Mouse (Mus musculus): ENCODE measurements around the gene Lmntd2. TPM values are rescaled to one million over a fixed set of nuclear protein-coding genes. Genes with fewer than 3 reads are reported as not detected.

The Lmntd2 gene
- polyA plus RNA-seq, 1 experiment from 2014 or later = 0.35 TPM

- no peak for ATAC-seq
- no peak overlapping the region for H3K9ac ChIP-seq (ENCODE audit: low read depth, low read length)
- H3K27me3 ChIP-seq (replicated peaks; ENCODE audit: control insufficient read depth, insufficient read depth, low read length) = no peaks in the 10 kb centered on the region
- H3K4me1 ChIP-seq (ENCODE audit: control insufficient read depth, insufficient read depth, low read depth, low read length) = peaks cover 5% of the 10 kb centered on the region
- H3K4me3 ChIP-seq (ENCODE audit: low read length) = no peak overlapping the region
- 90% methylated on average over 14 of the region's 14 CpGs for WGBS
- H3K27ac ChIP-seq (ENCODE audit: low read depth, low read length) = no peak overlapping the region
- H3K9me3 ChIP-seq (ENCODE audit: control insufficient read depth, low read length) = no peaks in the 10 kb centered on the region
- no peaks in the 10 kb centered on the region for H3K36me3 ChIP-seq (ENCODE audit: control insufficient read depth, insufficient read depth, low read length)
- H3K4me2 ChIP-seq (ENCODE audit: low read length) = no peak overlapping the region
Observed at GRCm38 (mm10) chr7:141210606-141211131, 3.2 kb downstream of the Lmntd2 start.

GRCm38 (mm10) chr7:141210137-141210536 is 3.7 kb downstream of the Lmntd2 start:
- no peak overlapping the region for H3K4me3 ChIP-seq (ENCODE audit: low read length)
- H3K36me3 ChIP-seq (ENCODE audit: control insufficient read depth, insufficient read depth, low read length) = no peaks in the 10 kb centered on the region
- H3K4me2 ChIP-seq (ENCODE audit: low read length) = no peak overlapping the region
- H3K27me3 ChIP-seq (replicated peaks; ENCODE audit: control insufficient read depth, insufficient read depth, low read length) = no peaks in the 10 kb centered on the region
- H3K4me1 ChIP-seq (ENCODE audit: control insufficient read depth, insufficient read depth, low read depth, low read length) = peaks cover 4% of the 10 kb centered on the region
- no peak overlapping the region for H3K9ac ChIP-seq (ENCODE audit: low read depth, low read length)
- H3K27ac ChIP-seq (ENCODE audit: low read depth, low read length) = no peak overlapping the region
- H3K9me3 ChIP-seq (ENCODE audit: control insufficient read depth, low read length) = no peaks in the 10 kb centered on the region
- ATAC-seq = no peak
- WGBS = 85% methylated on average over 12 of the region's 12 CpGs

GRCm38 (mm10) chr7:141209526-141209925 is 4.4 kb downstream of the Lmntd2 start:
- no peak for ATAC-seq

GRCm38 (mm10) chr7:141206182-141206937 is 7.5 kb downstream of the Lmntd2 start:
- Histone ChIP-seq H3K27ac (ENCODE audit: low read depth, low read length) (no peak overlapping the region), H3K9ac (ENCODE audit: low read depth, low read length) (no peak overlapping the region), H3K36me3 (ENCODE audit: control insufficient read depth, insufficient read depth, low read length) (no peaks in the 10 kb centered on the region), H3K9me3 (ENCODE audit: control insufficient read depth, low read length) (no peaks in the 10 kb centered on the region), H3K4me3 (ENCODE audit: low read length) (no peak overlapping the region), H3K4me1 (ENCODE audit: control insufficient read depth, insufficient read depth, low read depth, low read length) (no peaks in the 10 kb centered on the region), H3K4me2 (ENCODE audit: low read length) (no peak overlapping the region), H3K27me3 (replicated peaks; ENCODE audit: control insufficient read depth, insufficient read depth, low read length) (no peaks in the 10 kb centered on the region)
- ATAC-seq = no peak
- WGBS = 95% methylated on average over 18 of the region's 18 CpGs

More at GRCm38 (mm10) chr7:141209526-141209925, 4.4 kb downstream of the Lmntd2 start:
- Histone ChIP-seq H3K4me2 (ENCODE audit: low read length) (no peak overlapping the region), H3K4me3 (ENCODE audit: low read length) (no peak overlapping the region), H3K9me3 (ENCODE audit: control insufficient read depth, low read length) (no peaks in the 10 kb centered on the region), H3K36me3 (ENCODE audit: control insufficient read depth, insufficient read depth, low read length) (no peaks in the 10 kb centered on the region), H3K27me3 (replicated peaks; ENCODE audit: control insufficient read depth, insufficient read depth, low read length) (no peaks in the 10 kb centered on the region), H3K27ac (ENCODE audit: low read depth, low read length) (no peak overlapping the region), H3K9ac (ENCODE audit: low read depth, low read length) (no peak overlapping the region), H3K4me1 (ENCODE audit: control insufficient read depth, insufficient read depth, low read depth, low read length) (no peaks in the 10 kb centered on the region)
- WGBS = 65% methylated on average over 3 of the region's 3 CpGs

- H3K9ac ChIP-seq (ENCODE audit: low read depth, low read length) = no peak overlapping the region
Observed at GRCm38 (mm10) chr7:141205504-141205903, 8.4 kb downstream of the Lmntd2 start.

GRCm38 (mm10) chr7:141204546-141204945 is 9.3 kb downstream of the Lmntd2 start:
- Histone ChIP-seq H3K36me3 (ENCODE audit: control insufficient read depth, insufficient read depth, low read length) (no peaks in the 10 kb centered on the region), H3K27ac (ENCODE audit: low read depth, low read length) (no peak overlapping the region), H3K27me3 (replicated peaks; ENCODE audit: control insufficient read depth, insufficient read depth, low read length) (no peaks in the 10 kb centered on the region), H3K4me2 (ENCODE audit: low read length) (no peak overlapping the region), H3K4me1 (ENCODE audit: control insufficient read depth, insufficient read depth, low read depth, low read length) (no peaks in the 10 kb centered on the region), H3K9me3 (ENCODE audit: control insufficient read depth, low read length) (no peaks in the 10 kb centered on the region), H3K9ac (ENCODE audit: low read depth, low read length) (no peak overlapping the region), H3K4me3 (ENCODE audit: low read length) (no peak overlapping the region)
- ATAC-seq = no peak
- 85% methylated on average over 3 of the region's 3 CpGs for WGBS

More at GRCm38 (mm10) chr7:141205504-141205903, 8.4 kb downstream of the Lmntd2 start:
- no peak overlapping the region for H3K4me2 ChIP-seq (ENCODE audit: low read length)
- WGBS = 84% methylated on average over 5 of the region's 5 CpGs
- H3K4me3 ChIP-seq (ENCODE audit: low read length) = no peak overlapping the region
- no peak; the same call in 1 of the 2 replicates for ATAC-seq
- H3K27ac ChIP-seq (ENCODE audit: low read depth, low read length) = no peak overlapping the region
- no peaks in the 10 kb centered on the region for H3K9me3 ChIP-seq (ENCODE audit: control insufficient read depth, low read length)
- H3K4me1 ChIP-seq (ENCODE audit: control insufficient read depth, insufficient read depth, low read depth, low read length) = no peaks in the 10 kb centered on the region
- no peaks in the 10 kb centered on the region for H3K36me3 ChIP-seq (ENCODE audit: control insufficient read depth, insufficient read depth, low read length)
- no peaks in the 10 kb centered on the region for H3K27me3 ChIP-seq (replicated peaks; ENCODE audit: control insufficient read depth, insufficient read depth, low read length)

GRCm38 (mm10) chr7:141198121-141198520 is 15.8 kb downstream of the Lmntd2 start:
- no peaks in the 10 kb centered on the region for H3K36me3 ChIP-seq (ENCODE audit: control insufficient read depth, insufficient read depth, low read length)
- H3K27ac ChIP-seq (ENCODE audit: low read depth, low read length) = no peak overlapping the region
- H3K4me3 ChIP-seq (ENCODE audit: low read length) = no peak overlapping the region
- no peak overlapping the region for H3K4me2 ChIP-seq (ENCODE audit: low read length)
- ATAC-seq = no peak
- H3K9me3 ChIP-seq (ENCODE audit: control insufficient read depth, low read length) = no peaks in the 10 kb centered on the region
- H3K4me1 ChIP-seq (ENCODE audit: control insufficient read depth, insufficient read depth, low read depth, low read length) = peaks cover 8% of the 10 kb centered on the region
- 95% methylated on average over 4 of the region's 4 CpGs for WGBS
- H3K27me3 ChIP-seq (replicated peaks; ENCODE audit: control insufficient read depth, insufficient read depth, low read length) = no peaks in the 10 kb centered on the region
- H3K9ac ChIP-seq (ENCODE audit: low read depth, low read length) = no peak overlapping the region

GRCm38 (mm10) chr7:141196619-141197282 is 17.1 kb downstream of the Lmntd2 start:
- no peak for ATAC-seq
- Histone ChIP-seq H3K9ac (ENCODE audit: low read depth, low read length) (no peak overlapping the region), H3K4me2 (ENCODE audit: low read length) (no peak overlapping the region), H3K9me3 (ENCODE audit: control insufficient read depth, low read length) (no peaks in the 10 kb centered on the region), H3K4me3 (ENCODE audit: low read length) (no peak overlapping the region), H3K4me1 (ENCODE audit: control insufficient read depth, insufficient read depth, low read depth, low read length) (peaks cover 19% of the 10 kb centered on the region), H3K27me3 (replicated peaks; ENCODE audit: control insufficient read depth, insufficient read depth, low read length) (no peaks in the 10 kb centered on the region), H3K27ac (ENCODE audit: low read depth, low read length) (no peak overlapping the region), H3K36me3 (ENCODE audit: control insufficient read depth, insufficient read depth, low read length) (peaks cover 5% of the 10 kb centered on the region)
- 97% methylated on average over 8 of the region's 8 CpGs for WGBS

- H3K36me3 ChIP-seq (ENCODE audit: control insufficient read depth, insufficient read depth, low read length) = peaks cover 12% of the 10 kb centered on the region
- no peaks in the 10 kb centered on the region for H3K9me3 ChIP-seq (ENCODE audit: control insufficient read depth, low read length)
- no peak overlapping the region for H3K9ac ChIP-seq (ENCODE audit: low read depth, low read length)
- no peaks in the 10 kb centered on the region for H3K27me3 ChIP-seq (replicated peaks; ENCODE audit: control insufficient read depth, insufficient read depth, low read length)
- no peak overlapping the region; the same call in 1 of the 2 replicates for H3K4me2 ChIP-seq (ENCODE audit: low read length)
- no peak overlapping the region for H3K27ac ChIP-seq (ENCODE audit: low read depth, low read length)
- 98% methylated on average over 2 of the region's 2 CpGs for WGBS
- H3K4me1 ChIP-seq (ENCODE audit: control insufficient read depth, insufficient read depth, low read depth, low read length) = peaks cover 19% of the 10 kb centered on the region
- H3K4me3 ChIP-seq (ENCODE audit: low read length) = no peak overlapping the region
- no peak for ATAC-seq
Observed at GRCm38 (mm10) chr7:141195754-141196153, 18.1 kb downstream of the Lmntd2 start.

Data from hindbrain, embryonic 16.5 days (tissue).